Mouse (Mus musculus) heart, postnatal 14 days (tissue): ENCODE data around the gene Ebi3. TPM values are rescaled to one million over a fixed set of nuclear protein-coding genes. Genes with fewer than 3 reads are reported as not detected.
"Not testable (repeated sequence)": the region's sequence is repeated elsewhere in the genome, so short reads cannot be mapped to it uniquely, and the experiment has no call there.

ENCODE experiments used
- DNase-seq, 2 experiments: peaks; one replicate each; pipeline ENCODE4 v3.0.0; 2021 to 2022
- intact Hi-C: fragments of 180-260 bp; cut with DNase I; formaldehyde crosslinking; loops from one replicate; pipeline ENCODE4 v1.15.1; 2025
- long read RNA-seq, 2 experiments: library from polyadenylated mRNA; stranded (forward); transcript quantifications; one replicate each; pipeline ENCODE4 v2.0.0; 2021
- total RNA-seq, 2 experiments: library from RNA; stranded (reverse); gene quantifications; 2 replicates each; pipeline ENCODE4 v1.2.3; 2021

Gene Ebi3
- total RNA-seq: under 1 TPM; 0.63 to 0.81 TPM
- long read RNA-seq, experiment 1, partial matches to known transcripts: 0 of 1 reads
- long read RNA-seq, experiment 1, other reads (novel, unspliced or antisense): 0 of 1 reads
- long read RNA-seq, experiment 2, partial matches to known transcripts: 0 of 2 reads
- long read RNA-seq, experiment 2, other reads (novel, unspliced or antisense): 0 of 2 reads

GRCm38 (mm10) chr17:55952447-55953027 is at the start of gene Ebi3:
TSS of gene Ebi3 (plus strand) at chr17:55952640.
- intact Hi-C loops: loop anchor here (10.0 kb wide), 2 partner anchors 248 to 302 kb away; partner anchors contain the start of gene Fem1a
- no peak for DNase-seq

DNA sequence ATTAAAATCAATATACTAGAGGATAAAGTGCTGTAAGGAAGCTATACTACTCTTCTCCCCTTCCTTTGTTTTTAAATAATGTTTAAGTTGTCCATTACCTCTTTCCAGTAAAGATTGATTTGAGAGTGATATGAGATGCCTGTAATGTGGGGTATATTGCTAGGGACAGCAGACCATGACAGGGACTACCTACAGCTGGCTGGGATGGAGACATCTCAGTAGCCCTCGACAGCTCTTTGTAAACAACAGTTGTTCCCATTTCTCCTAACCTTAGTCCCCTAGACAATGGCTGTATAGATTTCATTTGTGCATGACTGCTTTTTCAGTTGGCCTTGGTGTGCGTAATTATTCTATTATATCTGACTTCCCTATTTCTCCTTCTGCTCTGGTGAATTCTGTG is 49.4 kb upstream of the Ebi3 start:
- no peak for DNase-seq
- intact Hi-C loops: no loop called here

DNA sequence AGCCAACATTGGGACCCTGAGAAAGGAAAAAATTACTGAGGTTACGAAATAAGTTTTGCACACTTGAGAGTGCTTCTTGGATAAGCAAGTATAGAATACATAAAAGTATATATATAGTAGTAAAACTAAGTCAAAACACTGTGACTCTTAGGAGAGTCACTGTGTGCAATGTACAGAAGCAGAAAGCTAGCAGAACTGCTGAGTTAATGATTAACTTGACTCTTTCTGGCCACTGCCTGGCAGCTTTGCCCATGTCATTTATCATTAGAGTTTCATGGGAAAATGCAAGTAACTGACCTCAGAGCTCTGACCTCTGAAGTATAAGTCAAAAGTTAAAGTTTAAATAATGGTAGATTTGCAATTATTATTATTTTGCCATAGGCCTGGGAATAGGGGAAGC is 48.8 kb upstream of the Ebi3 start:
- no peak for DNase-seq
- intact Hi-C loops: no loop called here

DNA sequence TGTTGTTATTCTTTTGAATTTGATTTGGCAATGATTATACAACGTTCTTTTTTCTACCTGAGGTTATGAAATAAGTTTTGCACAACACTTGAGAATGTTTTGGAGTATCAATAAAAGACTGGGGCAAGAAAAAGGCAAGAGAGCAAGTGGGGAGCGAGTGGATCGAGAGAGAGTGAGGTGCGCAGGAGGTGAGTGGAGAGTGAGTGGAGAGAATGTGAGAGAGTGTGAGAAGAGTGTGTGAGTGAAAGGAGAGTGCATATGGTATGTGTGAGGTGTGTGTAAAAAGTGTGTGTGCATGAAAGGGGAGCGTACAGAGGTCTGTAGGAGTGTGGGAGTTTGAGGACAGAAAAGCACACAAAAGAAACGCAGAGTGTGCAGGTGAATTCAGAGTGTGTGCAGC is 48.3 kb upstream of the Ebi3 start:
- no peak for DNase-seq
- intact Hi-C loops: no loop called here

DNA sequence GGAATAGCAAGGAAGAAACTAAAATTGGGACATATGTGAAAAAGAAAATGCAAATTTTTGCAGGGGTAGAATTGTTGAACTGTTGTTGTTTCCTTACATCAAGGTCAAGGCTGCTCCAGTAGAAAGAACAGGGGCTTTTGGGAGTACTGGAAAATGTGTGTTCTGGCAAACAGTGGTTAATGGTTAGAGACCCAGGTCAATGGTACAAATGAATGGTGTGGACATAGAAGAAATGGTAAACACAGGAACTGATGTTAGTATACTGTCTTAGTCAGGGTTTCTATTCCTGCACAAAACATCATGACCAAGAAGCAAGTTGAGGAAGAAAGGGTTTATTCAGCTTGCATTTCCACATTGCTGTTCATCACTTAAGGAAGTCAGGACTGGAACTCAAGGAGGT is 45.8 kb upstream of the Ebi3 start:
- intact Hi-C loops: no loop called here
- DNase-seq: no peak

- intact Hi-C loops: no loop called here
- peak; percentile 34 to 42 for DNase-seq
Measured at GRCm38 (mm10) chr17:55931553-55932502, 20.6 kb upstream of the Ebi3 start.

GRCm38 (mm10) chr17:55932635-55933034 is 19.8 kb upstream of the Ebi3 start:
- DNase-seq: no peak
- intact Hi-C loops: no loop called here

- intact Hi-C loops: no loop called here
Measured at GRCm38 (mm10) chr17:55933191-55933590, 19.2 kb upstream of the Ebi3 start.

DNA sequence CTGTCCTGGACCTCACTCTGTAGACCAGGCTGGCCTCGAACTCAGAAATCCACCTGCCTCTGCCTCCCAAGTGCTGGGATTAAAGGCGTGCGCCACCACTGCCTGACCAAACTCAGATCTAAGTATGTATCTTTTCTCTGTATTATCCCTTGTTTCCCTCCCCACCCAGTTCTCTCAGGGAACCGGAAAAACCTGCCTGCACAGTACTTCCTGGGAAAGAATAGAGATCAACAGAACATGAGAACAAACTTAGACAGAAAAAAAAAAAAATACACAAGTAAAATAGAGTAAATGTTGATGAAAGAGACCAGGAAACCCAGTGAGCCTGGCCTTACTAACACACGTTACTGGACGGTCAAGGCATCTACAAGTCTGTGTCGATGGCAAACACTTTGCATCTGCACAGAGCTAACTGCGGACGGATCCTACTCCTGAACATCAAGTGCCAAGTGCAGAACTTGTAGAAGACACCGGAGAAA is 8.0 kb upstream of the Ebi3 start:
- intact Hi-C loops: loop anchor here (5.0 kb wide), 1 partner anchor 52 kb away; the partner anchor contains the start of gene Zfp959
- not testable (repeated sequence) for DNase-seq

More at GRCm38 (mm10) chr17:55933191-55933590, 19.2 kb upstream of the Ebi3 start:
- DNase-seq: no peak

DNA sequence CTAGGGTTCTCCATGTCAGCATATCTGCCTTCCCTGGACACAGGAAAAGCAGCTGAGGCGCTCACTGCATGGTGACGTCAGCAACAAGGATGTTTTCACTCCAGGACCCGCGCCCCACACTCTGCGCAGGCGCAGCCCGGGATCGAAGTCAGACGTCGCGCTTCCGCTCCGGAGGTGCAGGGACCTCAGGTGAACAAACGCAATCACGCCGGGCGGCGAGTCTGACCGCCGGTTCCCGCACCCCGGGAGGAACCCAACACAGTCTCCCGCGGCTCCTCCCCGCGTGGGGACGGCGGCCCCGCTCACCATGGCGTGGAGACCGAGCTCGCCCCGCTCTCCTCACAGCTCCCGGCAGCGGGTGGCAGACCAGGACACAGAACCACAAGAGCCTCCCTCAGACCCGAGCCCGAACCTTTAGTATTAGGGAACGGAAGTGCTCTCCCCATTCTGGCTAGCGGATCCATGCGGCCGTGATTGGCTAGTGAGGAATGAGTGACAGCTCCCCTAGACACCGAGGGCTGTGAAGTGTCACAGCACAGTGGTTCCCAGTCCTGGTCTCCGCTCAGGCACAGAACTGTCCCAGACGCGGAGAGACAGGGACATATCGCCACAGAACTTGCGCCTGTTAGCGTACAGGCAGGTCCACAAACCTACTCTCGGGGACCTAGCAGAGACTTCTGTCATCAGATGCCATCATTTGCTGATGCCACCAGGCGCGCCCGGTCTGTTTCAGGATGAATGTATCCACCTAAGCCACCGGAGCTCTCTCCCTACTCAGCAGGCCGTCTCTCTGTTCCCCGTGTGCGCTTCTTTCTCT is 7.4 kb upstream of the Ebi3 start:
- peak; percentile 90 to 91 for DNase-seq
- intact Hi-C loops: loop anchor here (5.0 kb wide), 1 partner anchor 53 kb away; the partner anchor contains the start of gene Zfp959

DNA sequence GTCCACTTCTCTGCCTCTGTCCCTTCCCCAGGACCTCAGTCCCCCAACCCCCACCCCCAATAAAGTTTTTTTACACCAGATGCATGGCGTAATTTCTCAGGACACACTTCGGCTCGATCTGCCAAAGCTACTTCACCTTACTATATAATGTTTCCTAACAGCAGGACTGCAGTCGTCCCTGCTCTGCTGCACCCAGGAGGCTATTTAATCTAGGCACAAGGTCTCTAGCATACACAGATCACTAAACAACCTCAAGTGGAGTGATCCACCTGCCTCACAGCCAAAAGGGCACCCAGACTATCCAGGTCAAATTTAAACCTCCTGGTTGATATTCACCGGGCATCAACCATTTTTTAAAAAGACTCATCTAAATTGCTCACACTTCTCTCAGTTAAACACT is 6.7 kb upstream of the Ebi3 start:
- intact Hi-C loops: no loop called here
- no peak for DNase-seq

- no peak for DNase-seq
- intact Hi-C loops: no loop called here
Measured at GRCm38 (mm10) chr17:55948647-55949046, 3.8 kb upstream of the Ebi3 start.

GRCm38 (mm10) chr17:55949400-55949799 is 3.0 kb upstream of the Ebi3 start, which contains the start of gene Zfp119b:
TSS of gene Zfp119b (minus strand) at chr17:55949500.
- intact Hi-C loops: no loop called here
- DNase-seq: no peak

DNA sequence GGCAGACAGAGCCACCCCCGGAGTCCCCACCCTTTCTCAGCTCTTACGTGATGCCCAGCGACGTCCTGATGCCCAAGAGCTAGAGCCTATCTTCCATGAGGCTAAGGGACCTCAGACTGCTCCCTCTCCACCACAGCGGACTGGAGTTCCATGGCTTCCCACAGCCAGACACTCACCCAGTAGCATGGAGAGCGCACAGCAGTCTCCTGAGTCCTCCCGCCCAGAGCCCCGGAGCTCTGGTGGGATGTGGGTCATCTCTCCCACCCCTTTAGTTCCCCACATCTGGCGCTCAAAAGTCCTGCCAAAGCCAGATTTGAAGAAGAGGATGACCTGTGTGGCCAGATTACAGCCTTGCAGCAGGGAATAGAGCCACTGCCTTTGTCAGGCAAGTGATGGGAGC is 1.8 kb upstream of the Ebi3 start:
- DNase-seq: no peak
- intact Hi-C loops: loop anchor here (10.0 kb wide), 2 partner anchors 246 to 304 kb away; partner anchors contain the start of gene Fem1a

DNA sequence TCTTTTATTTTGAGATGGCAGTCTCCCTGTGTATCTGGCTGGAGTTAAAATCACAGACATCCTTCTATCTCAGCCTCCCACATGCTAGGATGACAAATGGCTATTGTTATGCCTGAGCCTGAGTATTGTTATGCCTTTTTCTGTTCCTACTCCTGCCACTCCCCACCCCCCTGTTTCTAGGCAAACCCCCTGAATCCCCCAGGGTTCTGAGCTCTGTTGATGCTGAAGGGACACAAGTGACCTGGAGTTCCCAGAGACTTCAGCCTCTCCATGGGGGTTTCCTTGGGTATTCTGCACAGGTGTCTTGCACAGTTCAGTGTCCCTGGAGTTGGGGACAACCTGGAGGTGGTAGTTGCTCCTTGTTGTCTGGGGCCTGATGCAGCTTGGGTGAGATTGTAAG is 399 bp upstream of the Ebi3 start:
- intact Hi-C loops: loop anchor here (10.0 kb wide), 2 partner anchors 247 to 303 kb away; partner anchors contain the start of gene Fem1a

DNA sequence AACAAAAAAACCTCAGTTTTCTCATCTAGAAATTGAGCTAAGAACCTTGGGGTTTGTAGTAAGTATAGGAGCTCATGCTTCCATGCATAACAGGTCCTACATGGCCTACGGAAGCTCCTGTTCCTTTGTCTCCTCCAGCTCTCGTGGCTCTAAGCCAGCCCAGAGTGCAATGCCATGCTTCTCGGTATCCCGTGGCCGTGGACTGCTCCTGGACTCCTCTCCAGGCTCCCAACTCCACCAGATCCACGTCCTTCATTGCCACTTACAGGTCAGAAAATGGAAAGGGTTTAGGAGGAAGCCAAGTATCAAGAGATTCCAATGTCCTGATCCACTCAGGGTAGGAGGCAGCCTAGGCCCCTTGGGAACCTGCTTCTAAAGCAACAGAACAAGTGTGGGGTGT is 1.3 kb downstream of the Ebi3 start:
- DNase-seq: no peak
- intact Hi-C loops: loop anchor here (10.0 kb wide), 2 partner anchors 249 to 301 kb away; partner anchors contain the start of gene Fem1a

More for the DNA sequence above, 399 bp upstream of the Ebi3 start:
- DNase-seq: no peak

- DNase-seq: no peak
Measured at GRCm38 (mm10) chr17:55954229-55954628, 1.8 kb downstream of the Ebi3 start.

GRCm38 (mm10) chr17:55956129-55956528 is 3.7 kb downstream of the Ebi3 start:
- intact Hi-C loops: loop anchor here (2.0 to 10.0 kb wide), 3 partner anchors 55 to 299 kb away; partner anchors contain the start of gene Fem1a
- peak; percentile 38 to 57 for DNase-seq

More at GRCm38 (mm10) chr17:55954229-55954628, 1.8 kb downstream of the Ebi3 start:
- intact Hi-C loops: loop anchor here (10.0 kb wide), 2 partner anchors 249 to 301 kb away; partner anchors contain the start of gene Fem1a

GRCm38 (mm10) chr17:55956591-55956990 is 4.2 kb downstream of the Ebi3 start:
- no peak for DNase-seq
- intact Hi-C loops: loop anchor here (2.0 to 10.0 kb wide), 3 partner anchors 54 to 298 kb away; partner anchors contain the start of gene Fem1a
